Mouse (Mus musculus) kidney, postnatal 0 days (tissue): Measurements from ENCODE around the gene Gm4450. TPM values are rescaled to one million over a fixed set of nuclear protein-coding genes. Genes with fewer than 3 reads are reported as not detected.
A peak's percentile ranks its signal among the peaks of the same experiment; 100 is the strongest.

Source experiments
- ATAC-seq: fragments of 200-750 bp; cut with Nextera tagmentation; replicated peaks from 2 replicates; pipeline ENCODE4 v1.8.0; 2017; ENCODE audit warnings: low read depth, moderate number of reproducible peaks, moderate TSS enrichment, moderate library complexity; ENCODE audit not compliant: low FRiP score
- DNase-seq: peaks from one replicate; pipeline ENCODE4 v3.0.0-alpha.2; 2016; ENCODE audit warnings: low spot score
- H3K27ac ChIP-seq: fragments of 300-500 bp; sonication (generic); 2 replicates; pipeline ENCODE4 v1.5.1; 2014; ENCODE audit warnings: mild to moderate bottlenecking
- H3K27me3 ChIP-seq: fragments of 300-500 bp; sonication (generic); 2 replicates; pipeline ENCODE4 v1.6.1; 2014; ENCODE audit warnings: low read length, mixed read lengths; ENCODE audit not compliant: insufficient read depth
- H3K36me3 ChIP-seq: fragments of 300-500 bp; sonication (generic); 2 replicates; pipeline ENCODE4 v1.6.1; 2014; ENCODE audit warnings: low read length, mixed read lengths; ENCODE audit not compliant: insufficient read depth
- H3K4me1 ChIP-seq: fragments of 300-500 bp; sonication (generic); replicated peaks from 2 replicates; pipeline ENCODE4 v1.6.1; 2014; ENCODE audit warnings: antibody characterized with exemption, low read length, mixed read lengths; ENCODE audit not compliant: insufficient read depth
- H3K4me2 ChIP-seq: fragments of 300-500 bp; sonication (generic); 2 replicates; pipeline ENCODE4 v1.6.1; 2014; ENCODE audit warnings: mild to moderate bottlenecking, low read length, moderate library complexity, mixed read lengths
- H3K4me3 ChIP-seq: fragments of 300-500 bp; sonication (generic); replicated peaks from 2 replicates; pipeline ENCODE4 v1.5.1; 2014; ENCODE audit warnings: low read depth, low read length
- H3K9ac ChIP-seq: fragments of 300-500 bp; sonication (generic); 2 replicates; pipeline ENCODE4 v1.6.1; 2014; ENCODE audit warnings: low read depth, low read length
- H3K9me3 ChIP-seq: fragments of 300-500 bp; sonication (generic); replicated peaks from 2 replicates; pipeline ENCODE4 v1.6.1; 2016; ENCODE audit warnings: low read length, inconsistent platforms, mixed read lengths
- CTCF ChIP-seq: IDR thresholded peaks from 2 replicates; pipeline ENCODE4 v1.5.1; 2016; ENCODE audit warnings: antibody characterized with exemption, low read depth, mild to moderate bottlenecking, moderate library complexity
- WGBS: fragments of 180-500 bp; shearing (Covaris S2); extraction: QIAGEN DNeasy Blood & Tissue Kit; methylation state at CpG from one replicate; pipeline ENCODE4 v1.1.7; 2014; 5-methylcytosine and 5-hydroxymethylcytosine counted together
- polyA plus RNA-seq: library from polyadenylated mRNA; unstranded; fragments of >200 nt; fragmentation: Nextera tagmentation; extraction: Ambion mirVana; gene quantifications from 2 replicates; pipeline ENCODE4 v1.2.1, GENCODE M21; 2015

The Gm4450 gene
- polyA plus RNA-seq, 1 experiment from 2014 or later: 90.6 TPM

DNA sequence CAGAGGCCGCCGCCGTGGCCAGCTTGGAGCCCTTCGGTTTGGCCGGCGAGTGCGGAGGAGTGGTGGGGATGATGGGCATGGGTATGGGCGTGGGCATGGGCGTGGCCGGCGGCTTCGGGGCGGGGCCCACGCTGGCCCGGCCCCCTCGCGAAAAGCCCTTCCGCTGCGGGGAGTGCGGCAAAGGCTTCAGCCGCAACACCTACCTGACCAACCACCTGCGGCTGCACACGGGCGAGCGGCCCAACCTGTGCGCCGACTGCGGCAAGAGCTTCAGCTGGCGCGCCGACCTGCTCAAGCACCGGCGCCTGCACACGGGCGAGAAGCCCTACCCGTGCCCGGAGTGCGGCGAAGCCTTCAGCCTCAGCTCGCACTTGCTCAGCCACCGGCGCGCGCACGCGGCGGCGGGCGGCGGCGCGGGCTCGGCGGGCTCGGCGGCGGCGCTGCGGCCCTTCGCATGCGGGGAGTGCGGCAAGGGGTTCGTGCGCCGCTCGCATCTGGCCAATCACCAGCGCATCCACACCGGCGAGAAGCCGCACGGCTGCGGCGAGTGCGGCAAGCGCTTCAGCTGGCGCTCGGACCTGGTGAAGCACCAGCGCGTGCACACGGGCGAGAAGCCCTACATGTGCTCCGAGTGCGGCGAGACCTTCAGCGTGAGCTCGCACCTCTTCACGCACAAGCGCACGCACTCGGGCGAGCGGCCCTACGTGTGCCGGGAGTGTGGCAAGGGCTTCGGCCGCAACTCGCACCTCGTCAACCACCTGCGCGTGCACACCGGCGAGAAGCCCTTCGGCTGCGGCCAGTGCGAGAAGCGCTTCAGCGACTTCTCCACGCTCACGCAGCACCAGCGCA, 29.1 kb downstream of the Gm4450 start:
- DNase-seq: peak; percentile 83
- Histone ChIP-seq H3K9ac (peak overlapping the region; percentile 59), H3K4me1 (peaks cover 17% of the 10 kb centered on the region), H3K27ac (peak overlapping the region; percentile 54; the same call in 1 of the 2 replicates), H3K9me3 (no peaks in the 10 kb centered on the region), H3K27me3 (no peaks in the 10 kb centered on the region), H3K36me3 (no peaks in the 10 kb centered on the region), H3K4me3 (peak overlapping the region; percentile 57), H3K4me2 (peak overlapping the region; percentile 97)
- no peak for TF ChIP-seq CTCF
- peak; percentile 93 for ATAC-seq
- WGBS: 1% methylated on average over 109 of the region's 110 CpGs

DNA sequence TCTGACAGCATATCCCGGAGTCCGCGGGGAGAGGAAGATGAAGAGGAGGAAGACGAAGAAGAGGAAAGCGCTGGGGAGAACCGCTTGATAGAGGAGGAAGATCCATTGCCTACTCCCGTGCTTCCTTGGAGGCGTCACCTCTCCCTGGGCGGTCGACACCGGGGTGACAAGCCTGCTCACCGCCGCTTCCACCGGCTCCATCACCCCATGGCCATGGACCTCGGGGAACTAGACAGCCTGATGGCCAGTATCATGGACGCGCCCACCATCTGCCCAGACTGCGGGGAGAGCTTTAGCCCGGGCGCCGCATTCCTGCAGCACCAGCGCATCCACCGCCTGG, 29.7 kb downstream of the Gm4450 start:
- Histone ChIP-seq H3K4me1 (peaks cover 17% of the 10 kb centered on the region), H3K4me2 (peak overlapping the region; percentile 97), H3K9ac (peak overlapping the region; percentile 44; the same call in 1 of the 2 replicates), H3K36me3 (no peaks in the 10 kb centered on the region), H3K27me3 (no peaks in the 10 kb centered on the region), H3K27ac (no peak overlapping the region; the same call in 1 of the 2 replicates), H3K4me3 (peak overlapping the region; percentile 57), H3K9me3 (no peaks in the 10 kb centered on the region)
- no peak for DNase-seq
- no peak for ATAC-seq
- 3% methylated on average over 23 of the region's 23 CpGs for WGBS
- TF ChIP-seq CTCF: no peak

DNA sequence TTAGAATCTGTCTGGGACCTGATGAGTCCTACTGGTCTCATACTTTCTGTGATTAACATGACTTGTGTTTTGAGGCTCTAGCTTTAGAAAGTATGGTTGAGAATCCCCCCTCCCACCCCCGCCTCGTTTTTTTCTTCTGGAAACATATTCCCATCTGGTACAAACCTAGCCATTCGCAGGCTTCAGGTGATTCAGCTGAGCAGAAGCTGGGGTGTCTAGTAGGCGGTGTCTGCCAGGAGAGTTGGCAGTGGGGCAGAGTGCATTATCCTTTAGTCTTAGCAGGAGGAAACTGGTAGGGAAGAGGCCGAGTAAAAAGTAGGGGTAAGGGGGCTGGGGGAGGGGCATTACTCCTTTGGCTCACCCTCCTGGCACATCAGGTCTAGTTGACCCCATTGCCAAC, 30.2 kb downstream of the Gm4450 start:
- H3K27me3 ChIP-seq: no peaks in the 10 kb centered on the region
- ATAC-seq (no peak; the same call in 1 of the 2 replicates), DNase-seq (no peak)
- H3K4me1 ChIP-seq: peaks cover 17% of the 10 kb centered on the region
- TF ChIP-seq CTCF: no peak
- peak overlapping the region; percentile 97 for H3K4me2 ChIP-seq
- peak overlapping the region; percentile 57 for H3K4me3 ChIP-seq
- no peaks in the 10 kb centered on the region for H3K36me3 ChIP-seq
- no peak overlapping the region for H3K27ac ChIP-seq
- 52% methylated on average over 5 of the region's 5 CpGs for WGBS
- peak overlapping the region; percentile 44; the same call in 1 of the 2 replicates for H3K9ac ChIP-seq
- H3K9me3 ChIP-seq: no peaks in the 10 kb centered on the region

DNA sequence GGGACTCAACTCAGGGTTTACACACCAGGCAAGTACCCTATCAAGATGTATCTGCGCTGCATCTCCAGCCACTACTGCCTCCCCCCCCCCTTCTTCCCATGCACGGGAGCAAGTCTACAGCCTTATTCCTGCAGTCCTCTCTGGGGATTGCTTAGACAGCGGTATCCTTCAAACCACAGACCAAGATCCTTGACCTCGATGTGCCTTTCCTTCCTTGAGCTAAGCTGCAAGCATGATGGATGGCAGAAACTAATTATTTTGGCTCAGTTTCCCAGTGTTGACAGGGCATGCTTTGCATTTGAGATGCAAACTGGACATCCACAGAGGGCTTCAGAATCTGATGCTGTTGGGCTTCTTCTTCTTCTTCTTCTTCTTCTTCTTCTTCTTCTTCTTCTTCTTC, 34.0 kb downstream of the Gm4450 start:
- no peak overlapping the region for H3K4me2 ChIP-seq
- DNase-seq (no peak), ATAC-seq (no peak)
- H3K4me3 ChIP-seq: no peak overlapping the region
- no peaks in the 10 kb centered on the region for H3K27me3 ChIP-seq
- no peak overlapping the region for H3K9ac ChIP-seq
- no peaks in the 10 kb centered on the region for H3K36me3 ChIP-seq
- H3K27ac ChIP-seq: no peak overlapping the region
- no peak for TF ChIP-seq CTCF
- 54% methylated on average over 4 of the region's 4 CpGs for WGBS
- no peaks in the 10 kb centered on the region for H3K9me3 ChIP-seq
- peaks cover 19% of the 10 kb centered on the region; the same call in 1 of the 2 replicates for H3K4me1 ChIP-seq

DNA sequence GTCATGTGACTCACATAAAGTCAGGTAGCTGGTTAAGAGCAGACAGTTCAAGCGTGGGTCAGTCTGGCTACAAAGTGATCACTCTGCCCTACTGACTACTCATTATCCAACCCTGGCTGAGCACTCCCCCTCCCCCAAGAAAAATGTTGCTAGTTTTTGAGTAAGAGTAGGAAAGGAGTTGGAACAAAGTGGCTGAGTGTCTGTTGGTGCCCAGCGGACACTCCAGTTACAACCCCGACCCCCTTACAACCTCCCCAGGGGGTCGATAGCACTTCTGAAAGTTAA, 37.2 kb downstream of the Gm4450 start:
- Histone ChIP-seq H3K4me2 (peak overlapping the region; percentile 23), H3K36me3 (peaks cover 4% of the 10 kb centered on the region; the same call in 1 of the 2 replicates), H3K9me3 (no peaks in the 10 kb centered on the region), H3K4me3 (no peak overlapping the region), H3K9ac (no peak overlapping the region), H3K4me1 (peaks cover 24% of the 10 kb centered on the region), H3K27ac (peak overlapping the region; percentile 81), H3K27me3 (no peaks in the 10 kb centered on the region)
- peak; percentile 72 for DNase-seq
- ATAC-seq: peak; percentile 86
- WGBS: 20% methylated on average over 4 of the region's 4 CpGs
- no peak for TF ChIP-seq CTCF

DNA sequence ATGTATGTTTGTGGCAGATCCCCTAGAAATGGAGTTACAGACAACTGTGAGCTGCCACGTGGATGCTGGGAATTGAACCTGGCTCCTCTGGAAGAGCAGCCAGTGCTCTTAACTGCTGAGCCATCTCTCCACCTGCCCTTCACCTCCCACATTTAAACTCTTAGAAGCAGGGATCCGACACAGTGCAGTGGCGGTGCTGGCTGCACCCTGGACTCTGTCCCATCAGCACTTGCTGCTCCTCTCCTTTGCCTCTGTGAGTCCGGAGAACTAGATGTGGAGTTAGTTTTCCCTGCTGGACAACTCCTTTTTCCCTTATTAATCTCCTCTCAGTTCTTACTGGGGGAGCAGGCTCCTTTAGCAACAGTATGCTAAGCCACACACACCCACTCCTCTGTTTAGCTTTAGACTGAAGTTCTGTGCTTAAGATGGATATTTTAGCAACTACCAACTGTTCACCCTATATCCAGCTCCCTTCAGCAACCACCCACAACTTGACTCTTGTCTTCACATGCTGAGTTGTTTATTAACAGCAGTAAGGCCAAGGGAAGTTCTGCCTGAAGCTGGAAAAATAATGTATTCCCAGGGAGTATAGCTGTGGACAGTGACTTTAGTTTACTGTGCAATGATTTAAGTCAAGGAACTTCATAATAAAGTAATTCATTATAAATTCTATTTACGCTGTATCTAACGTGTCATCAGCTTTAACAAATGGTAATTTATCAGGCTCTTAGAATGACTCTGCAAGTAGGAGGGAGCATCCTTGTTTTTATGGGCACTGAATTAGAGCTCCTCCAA, 37.7 kb downstream of the Gm4450 start:
- TF ChIP-seq CTCF: no peak
- H3K9ac ChIP-seq: no peak overlapping the region
- H3K27ac ChIP-seq: peak overlapping the region; percentile 81
- no peak overlapping the region for H3K4me3 ChIP-seq
- DNase-seq (peak; percentile 38), ATAC-seq (peak; percentile 57; the same call in 1 of the 2 replicates)
- WGBS: 25% methylated on average over 6 of the region's 6 CpGs
- no peaks in the 10 kb centered on the region for H3K27me3 ChIP-seq
- H3K4me2 ChIP-seq: peak overlapping the region; percentile 23; the same call in 1 of the 2 replicates
- H3K36me3 ChIP-seq: peaks cover 4% of the 10 kb centered on the region; the same call in 1 of the 2 replicates
- no peaks in the 10 kb centered on the region for H3K9me3 ChIP-seq
- peaks cover 24% of the 10 kb centered on the region for H3K4me1 ChIP-seq
